Mouse (Mus musculus): ENCODE results near the gene Metrn. TPM values are rescaled to one million over a fixed set of nuclear protein-coding genes. Genes with fewer than 3 reads are reported as not detected.

The Metrn gene
- polyA plus RNA-seq, 1 experiment from 2014 or later = 38.8 TPM

- no peak overlapping the region for H3K27ac ChIP-seq (ENCODE audit: low read depth, low read length)
- WGBS = 87% methylated on average over 9 of the region's 9 CpGs
- ATAC-seq (ENCODE audit: insufficient read depth, low FRiP score, low TSS enrichment) = no peak
Measured at GRCm38 (mm10) chr17:25756378-25757242, 40.3 kb downstream of the Metrn start.

GRCm38 (mm10) chr17:25755627-25756377, 41.1 kb downstream of the Metrn start:
- H3K27ac ChIP-seq (ENCODE audit: low read depth, low read length) = no peak overlapping the region
- no peaks in the 10 kb centered on the region for H3K36me3 ChIP-seq (ENCODE audit: control insufficient read depth, insufficient read depth, low read length)
- DNase-seq (ENCODE audit: low spot score) = no peak
- H3K4me1 ChIP-seq (ENCODE audit: control insufficient read depth, insufficient read depth, low read length) = no peaks in the 10 kb centered on the region
- no peak for ATAC-seq (ENCODE audit: insufficient read depth, low FRiP score, low TSS enrichment)
- H3K4me2 ChIP-seq (ENCODE audit: low read depth) = no peak overlapping the region
- H3K9me3 ChIP-seq (ENCODE audit: control insufficient read depth, low read length) = no peaks in the 10 kb centered on the region
- H3K4me3 ChIP-seq (ENCODE audit: low read depth, low read length) = no peak overlapping the region
- 56% methylated on average over 4 of the region's 4 CpGs for WGBS
- no peak overlapping the region for H3K9ac ChIP-seq (ENCODE audit: low read length)
- H3K27me3 ChIP-seq (ENCODE audit: control insufficient read depth, insufficient read depth, low read length) = no peaks in the 10 kb centered on the region

More at GRCm38 (mm10) chr17:25756378-25757242, 40.3 kb downstream of the Metrn start:
- H3K4me3 ChIP-seq (ENCODE audit: low read depth, low read length) = no peak overlapping the region
- H3K9me3 ChIP-seq (ENCODE audit: control insufficient read depth, low read length) = no peaks in the 10 kb centered on the region
- no peak overlapping the region for H3K4me2 ChIP-seq (ENCODE audit: low read depth)
- H3K27me3 ChIP-seq (ENCODE audit: control insufficient read depth, insufficient read depth, low read length) = no peaks in the 10 kb centered on the region
- no peaks in the 10 kb centered on the region for H3K4me1 ChIP-seq (ENCODE audit: control insufficient read depth, insufficient read depth, low read length)
- DNase-seq (ENCODE audit: low spot score) = no peak
- no peak overlapping the region for H3K9ac ChIP-seq (ENCODE audit: low read length)
- H3K36me3 ChIP-seq (ENCODE audit: control insufficient read depth, insufficient read depth, low read length) = no peaks in the 10 kb centered on the region

- no peaks in the 10 kb centered on the region for H3K27me3 ChIP-seq (ENCODE audit: control insufficient read depth, insufficient read depth, low read length)
- 75% methylated on average over 4 of the region's 4 CpGs for WGBS
- no peaks in the 10 kb centered on the region for H3K9me3 ChIP-seq (ENCODE audit: control insufficient read depth, low read length)
- DNase-seq (ENCODE audit: low spot score) (no peak), ATAC-seq (ENCODE audit: insufficient read depth, low FRiP score, low TSS enrichment) (no peak)
- no peak overlapping the region for H3K4me3 ChIP-seq (ENCODE audit: low read depth, low read length)
- H3K4me1 ChIP-seq (ENCODE audit: control insufficient read depth, insufficient read depth, low read length) = no peaks in the 10 kb centered on the region
- no peak overlapping the region for H3K27ac ChIP-seq (ENCODE audit: low read depth, low read length)
- H3K4me2 ChIP-seq (ENCODE audit: low read depth) = no peak overlapping the region
- no peak overlapping the region for H3K9ac ChIP-seq (ENCODE audit: low read length)
- H3K36me3 ChIP-seq (ENCODE audit: control insufficient read depth, insufficient read depth, low read length) = no peaks in the 10 kb centered on the region
Measured at GRCm38 (mm10) chr17:25755086-25755485, 41.9 kb downstream of the Metrn start.

GRCm38 (mm10) chr17:25754241-25754640, 42.7 kb downstream of the Metrn start, which contains the start of gene Msln:
TSS of gene Msln (minus strand) at chr17:25754378.
- no peak within 1 kb of the TSS for H3K4me2 ChIP-seq (ENCODE audit: low read depth)
- WGBS = 88% methylated on average over 9 of the region's 9 CpGs
- H3K9ac ChIP-seq (ENCODE audit: low read length) = no peak within 1 kb of the TSS
- no peaks in the 10 kb centered on the region for H3K4me1 ChIP-seq (ENCODE audit: control insufficient read depth, insufficient read depth, low read length)
- no peak within 1 kb of the TSS for H3K4me3 ChIP-seq (ENCODE audit: low read depth, low read length)
- no peak within 1 kb of the TSS for H3K27ac ChIP-seq (ENCODE audit: low read depth, low read length)
- H3K36me3 ChIP-seq (ENCODE audit: control insufficient read depth, insufficient read depth, low read length) = no peaks in the 10 kb centered on the region
- no peak for ATAC-seq (ENCODE audit: insufficient read depth, low FRiP score, low TSS enrichment)
- DNase-seq (ENCODE audit: low spot score) = no peak
- no peaks in the 10 kb centered on the region for H3K9me3 ChIP-seq (ENCODE audit: control insufficient read depth, low read length)
- H3K27me3 ChIP-seq (ENCODE audit: control insufficient read depth, insufficient read depth, low read length) = no peaks in the 10 kb centered on the region

- no peak overlapping the region for H3K27ac ChIP-seq (ENCODE audit: low read depth, low read length)
- no peak overlapping the region for H3K4me2 ChIP-seq (ENCODE audit: low read depth)
- DNase-seq (ENCODE audit: low spot score) (no peak), ATAC-seq (ENCODE audit: insufficient read depth, low FRiP score, low TSS enrichment) (no peak)
- no peaks in the 10 kb centered on the region for H3K27me3 ChIP-seq (ENCODE audit: control insufficient read depth, insufficient read depth, low read length)
- H3K9me3 ChIP-seq (ENCODE audit: control insufficient read depth, low read length) = no peaks in the 10 kb centered on the region
- no peak overlapping the region for H3K9ac ChIP-seq (ENCODE audit: low read length)
- no peak overlapping the region for H3K4me3 ChIP-seq (ENCODE audit: low read depth, low read length)
- no peaks in the 10 kb centered on the region for H3K4me1 ChIP-seq (ENCODE audit: control insufficient read depth, insufficient read depth, low read length)
- H3K36me3 ChIP-seq (ENCODE audit: control insufficient read depth, insufficient read depth, low read length) = no peaks in the 10 kb centered on the region
- 71% methylated on average over 5 of the region's 5 CpGs for WGBS
Measured at GRCm38 (mm10) chr17:25751446-25751845, 45.5 kb downstream of the Metrn start.

GRCm38 (mm10) chr17:25749314-25749713, 47.6 kb downstream of the Metrn start:
- H3K4me1 ChIP-seq (ENCODE audit: control insufficient read depth, insufficient read depth, low read length) = no peaks in the 10 kb centered on the region
- no peak overlapping the region for H3K9ac ChIP-seq (ENCODE audit: low read length)
- H3K9me3 ChIP-seq (ENCODE audit: control insufficient read depth, low read length) = no peaks in the 10 kb centered on the region
- DNase-seq (ENCODE audit: low spot score) = no peak
- no peaks in the 10 kb centered on the region for H3K36me3 ChIP-seq (ENCODE audit: control insufficient read depth, insufficient read depth, low read length)
- no peak overlapping the region for H3K27ac ChIP-seq (ENCODE audit: low read depth, low read length)
- no peak overlapping the region for H3K4me3 ChIP-seq (ENCODE audit: low read depth, low read length)
- WGBS = 85% methylated on average over 6 of the region's 6 CpGs
- no peak for ATAC-seq (ENCODE audit: insufficient read depth, low FRiP score, low TSS enrichment)
- H3K27me3 ChIP-seq (ENCODE audit: control insufficient read depth, insufficient read depth, low read length) = no peaks in the 10 kb centered on the region
- H3K4me2 ChIP-seq (ENCODE audit: low read depth) = no peak overlapping the region

GRCm38 (mm10) chr17:25748238-25748637, 48.7 kb downstream of the Metrn start:
- DNase-seq (ENCODE audit: low spot score) (no peak), ATAC-seq (ENCODE audit: insufficient read depth, low FRiP score, low TSS enrichment) (no peak)
- Histone ChIP-seq H3K27ac (ENCODE audit: low read depth, low read length) (no peak overlapping the region), H3K4me3 (ENCODE audit: low read depth, low read length) (no peak overlapping the region), H3K9ac (ENCODE audit: low read length) (no peak overlapping the region), H3K36me3 (ENCODE audit: control insufficient read depth, insufficient read depth, low read length) (no peaks in the 10 kb centered on the region), H3K4me1 (ENCODE audit: control insufficient read depth, insufficient read depth, low read length) (no peaks in the 10 kb centered on the region), H3K27me3 (ENCODE audit: control insufficient read depth, insufficient read depth, low read length) (no peaks in the 10 kb centered on the region), H3K9me3 (ENCODE audit: control insufficient read depth, low read length) (no peaks in the 10 kb centered on the region), H3K4me2 (ENCODE audit: low read depth) (no peak overlapping the region)
- 90% methylated on average over 4 of the region's 4 CpGs for WGBS

- no peak overlapping the region for H3K27ac ChIP-seq (ENCODE audit: low read depth, low read length)
- DNase-seq (ENCODE audit: low spot score) (no peak), ATAC-seq (ENCODE audit: insufficient read depth, low FRiP score, low TSS enrichment) (no peak)
- H3K4me3 ChIP-seq (ENCODE audit: low read depth, low read length) = no peak overlapping the region
- no peaks in the 10 kb centered on the region for H3K27me3 ChIP-seq (ENCODE audit: control insufficient read depth, insufficient read depth, low read length)
- H3K9ac ChIP-seq (ENCODE audit: low read length) = no peak overlapping the region
- H3K4me1 ChIP-seq (ENCODE audit: control insufficient read depth, insufficient read depth, low read length) = no peaks in the 10 kb centered on the region
- H3K36me3 ChIP-seq (ENCODE audit: control insufficient read depth, insufficient read depth, low read length) = no peaks in the 10 kb centered on the region
- WGBS = 82% methylated on average over 10 of the region's 10 CpGs
- H3K4me2 ChIP-seq (ENCODE audit: low read depth) = no peak overlapping the region
- no peaks in the 10 kb centered on the region for H3K9me3 ChIP-seq (ENCODE audit: control insufficient read depth, low read length)
Measured at GRCm38 (mm10) chr17:25744311-25744710, 52.6 kb downstream of the Metrn start.
